Mouse (Mus musculus) mouse embryonic stem cell (cell line): ENCODE results near the gene Ddi2.

Source experiments
- in situ Hi-C, 2 experiments: fragments of 300-500 bp; cut with MboI; formaldehyde crosslinking; loops; 1 replicate in 1 of 2; 3 replicates in 1 of 2; pipeline ENCODE4 v1.14.3; 2019 to 2020; ENCODE audit warnings: low sequenced_read_pairs in 2 of 2, low pct_unique_long_range_greater_than_20kb in 1 of 2, mixed read lengths in 1 of 2; ENCODE audit not compliant: unreplicated experiment in 1 of 2

The Ddi2 gene

GRCm38 (mm10) chr4:141746578-141747346 lies 23.5 kb upstream of the Ddi2 start, which contains the start of gene Agmat:
Agmat (plus strand) TSS chr4:141746672.
- in situ Hi-C loops: no loop called here

DNA sequence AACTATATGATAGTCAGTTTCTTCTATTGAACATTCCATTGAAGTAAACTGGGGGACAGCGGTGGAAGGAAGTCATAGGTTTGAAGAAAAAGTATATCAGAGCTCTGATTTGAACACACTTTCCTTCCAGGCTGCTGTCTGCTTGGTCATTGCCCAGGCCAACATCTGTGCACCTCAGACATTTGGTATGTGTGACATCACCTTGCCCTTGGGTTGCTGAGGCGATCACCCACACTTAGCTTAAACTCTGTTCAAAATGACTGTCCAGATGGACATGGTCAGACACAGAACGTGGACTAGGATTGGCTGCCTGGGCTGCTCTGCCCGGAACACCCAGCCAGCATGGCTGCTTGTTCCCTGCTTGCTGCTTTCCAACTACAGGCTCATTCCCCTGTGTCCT lies 19.2 kb upstream of the Ddi2 start:
- in situ Hi-C loops: no loop called here

GRCm38 (mm10) chr4:141741856-141742255 lies 18.6 kb upstream of the Ddi2 start:
- in situ Hi-C loops: no loop called here

DNA sequence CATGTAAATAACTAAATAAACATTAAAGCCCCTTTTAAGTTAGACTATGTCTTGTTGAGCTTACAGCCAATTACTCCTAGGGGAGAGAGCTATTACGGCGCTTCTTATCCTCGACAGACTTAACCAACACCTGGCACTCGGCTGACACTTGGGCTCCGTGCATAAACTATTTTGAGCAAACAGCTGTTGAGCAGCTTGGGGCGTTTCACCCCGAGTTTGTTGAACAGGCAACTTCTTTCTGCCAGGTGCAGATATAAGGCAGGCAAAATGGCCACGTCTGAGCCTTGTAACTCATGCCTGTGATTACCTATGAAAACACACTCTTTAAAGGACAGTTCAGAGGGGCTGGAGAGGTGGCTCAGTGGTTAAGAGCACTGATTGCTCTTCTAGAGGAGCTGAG lies 14.8 kb upstream of the Ddi2 start:
- in situ Hi-C loops: no loop called here

GRCm38 (mm10) chr4:141736856-141737255 lies 13.6 kb upstream of the Ddi2 start:
- in situ Hi-C loops: no loop called here

DNA sequence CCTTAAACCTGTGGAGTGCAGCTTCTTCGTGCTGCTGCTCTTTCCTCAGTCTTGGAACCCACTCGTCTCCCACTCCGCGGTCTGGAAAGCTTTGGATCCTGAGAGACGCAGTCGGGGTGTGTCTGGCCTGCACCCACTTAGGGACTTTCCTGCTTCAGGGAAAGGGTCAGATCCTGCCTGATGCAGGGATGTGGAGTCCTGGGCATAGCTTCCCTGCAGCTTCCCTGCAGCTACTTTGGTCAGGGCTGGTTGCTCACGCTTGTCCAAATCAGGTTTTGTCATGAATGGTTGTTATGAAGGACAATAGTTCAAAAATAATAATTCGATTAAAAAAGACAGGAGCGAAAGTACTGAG lies 12.0 kb upstream of the Ddi2 start:
- in situ Hi-C loops: no loop called here

DNA sequence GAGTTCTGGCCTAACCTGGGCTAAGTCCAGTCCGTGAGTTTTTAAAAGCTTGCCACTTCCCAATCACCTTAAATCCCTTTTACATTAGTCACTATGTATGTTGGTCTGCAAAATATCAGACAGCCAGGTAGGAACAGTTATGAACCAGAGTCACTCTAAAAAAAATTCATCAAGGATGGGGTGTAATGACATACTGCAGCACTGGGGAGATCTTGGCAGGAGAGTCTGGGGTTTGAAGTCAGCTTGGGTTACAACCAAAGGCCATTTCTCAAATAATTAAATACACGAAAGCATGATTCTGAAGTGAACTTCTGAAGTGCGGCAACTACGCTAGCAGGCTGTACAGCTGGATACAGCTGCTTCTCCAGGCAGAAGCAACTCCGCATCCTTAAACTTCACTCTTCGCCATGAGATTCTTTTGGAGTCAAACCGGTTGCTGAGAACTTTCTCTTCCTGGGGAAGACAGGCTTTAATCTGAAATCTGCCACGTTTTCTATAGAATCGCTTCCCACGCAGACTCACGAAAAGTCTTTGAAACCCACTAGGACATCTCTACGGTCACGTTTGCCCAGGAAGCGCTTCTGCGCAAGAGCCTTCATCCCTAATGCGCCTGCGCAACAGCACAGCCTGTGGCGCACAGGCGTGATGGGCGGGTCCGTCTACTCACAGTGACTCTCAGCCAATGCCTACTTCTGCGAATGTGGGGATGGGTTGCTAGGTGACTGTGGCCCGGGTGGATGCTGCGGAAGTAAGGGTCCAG lies 11.4 kb upstream of the Ddi2 start:
- in situ Hi-C loops: no loop called here

GRCm38 (mm10) chr4:141731766-141732165 lies 8.5 kb upstream of the Ddi2 start:
- in situ Hi-C loops: no loop called here

DNA sequence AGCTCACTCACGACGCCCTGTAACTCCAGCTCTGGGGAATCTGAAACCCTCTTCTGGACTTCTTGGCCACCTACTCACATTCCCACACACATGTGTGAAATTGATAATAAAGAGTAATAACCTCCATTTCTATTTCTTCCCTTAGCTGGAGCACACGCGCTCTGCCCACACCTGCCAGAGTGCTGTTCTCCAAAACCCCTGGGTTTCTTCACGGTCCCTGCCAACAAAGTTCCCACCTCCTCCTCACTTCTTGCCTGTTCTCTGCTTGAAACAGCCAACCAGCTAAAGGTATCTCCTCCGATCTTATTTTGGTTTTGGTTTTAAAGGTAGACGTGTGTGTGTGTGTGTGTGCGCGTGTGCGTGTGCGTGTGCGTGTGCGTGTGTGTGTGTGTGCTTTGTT lies 7.2 kb upstream of the Ddi2 start:
- in situ Hi-C loops: no loop called here

- in situ Hi-C loops: no loop called here
Observed at GRCm38 (mm10) chr4:141729266-141729665, 6.0 kb upstream of the Ddi2 start.

DNA sequence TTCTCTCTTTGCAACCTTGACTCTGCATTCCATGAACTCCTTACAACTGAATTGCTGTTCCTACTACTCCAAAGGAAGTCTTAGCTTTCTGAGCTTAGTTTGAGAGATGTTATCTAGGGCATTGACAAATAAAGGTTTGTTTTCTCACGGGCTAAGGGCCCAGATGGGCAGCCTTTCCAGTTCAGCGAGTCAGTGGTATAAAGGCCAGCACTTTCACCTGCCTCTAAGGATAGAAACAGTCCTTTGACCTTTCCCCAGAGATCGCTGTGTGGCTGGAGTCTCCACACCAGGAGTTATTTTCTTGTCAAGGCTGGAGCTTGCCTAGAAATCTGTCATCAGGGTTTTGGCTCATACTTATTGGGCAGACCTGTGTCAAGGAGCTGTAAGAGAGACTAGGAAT lies 2.5 kb upstream of the Ddi2 start:
- in situ Hi-C loops: no loop called here

GRCm38 (mm10) chr4:141725277-141725676 lies 2.1 kb upstream of the Ddi2 start:
- in situ Hi-C loops: no loop called here

GRCm38 (mm10) chr4:141724594-141724993 lies 1.4 kb upstream of the Ddi2 start:
- in situ Hi-C loops: no loop called here

GRCm38 (mm10) chr4:141723673-141724068 lies 452 bp upstream of the Ddi2 start:
- in situ Hi-C loops: no loop called here

- in situ Hi-C loops: no loop called here
Observed at GRCm38 (mm10) chr4:141721961-141722360, 1.3 kb downstream of the Ddi2 start.

GRCm38 (mm10) chr4:141720761-141721523 lies 2.3 kb downstream of the Ddi2 start:
- in situ Hi-C loops: no loop called here

GRCm38 (mm10) chr4:141719304-141719703 lies 3.9 kb downstream of the Ddi2 start:
- in situ Hi-C loops: no loop called here

- in situ Hi-C loops: no loop called here
Observed at GRCm38 (mm10) chr4:141717633-141718032, 5.6 kb downstream of the Ddi2 start.

- in situ Hi-C loops: no loop called here
Observed at GRCm38 (mm10) chr4:141715027-141715426, 8.2 kb downstream of the Ddi2 start.
